Mouse (Mus musculus): ENCODE results near the gene Tsc1. TPM values are rescaled to one million over a fixed set of nuclear protein-coding genes. Genes with fewer than 3 reads are reported as not detected.

Gene Tsc1
- 16.4 and 17.9 TPM in 2 replicates for polyA plus RNA-seq (2014; fragmentation: Nextera tagmentation; extraction: Ambion mirVana)

GRCm38 (mm10) chr2:28640461-28641424 lies at the start of gene Tsc1:
Gene Tsc1 (plus strand): TSS chr2:28641228.
- 2% methylated on average over 39 of the region's 47 CpGs for WGBS
- H3K27me3 ChIP-seq (ENCODE audit: control insufficient read depth, insufficient read depth, low read length): no peaks in the 10 kb centered on the region
- H3K36me3 ChIP-seq (replicated peaks; ENCODE audit: control insufficient read depth, insufficient read depth, low read depth, low read length): no peaks in the 10 kb centered on the region
- peak within 1 kb of the TSS; percentile 85 for H3K9ac ChIP-seq (replicated peaks; ENCODE audit: low read length)
- H3K4me1 ChIP-seq (ENCODE audit: control insufficient read depth, insufficient read depth, low read length): peaks cover 3% of the 10 kb centered on the region; the same call in 1 of the 2 replicates
- ATAC-seq (replicated peaks; ENCODE audit: insufficient number of reproducible peaks, low FRiP score, low TSS enrichment, low read depth): peak; percentile 92
- peak within 1 kb of the TSS; percentile 71 for H3K27ac ChIP-seq (replicated peaks; ENCODE audit: low read depth, low read length)
- peak; percentile 98 for DNase-seq (ENCODE audit: low spot score)
- H3K4me3 ChIP-seq (ENCODE audit: low read depth, low read length): peak within 1 kb of the TSS; percentile 98
- no peaks in the 10 kb centered on the region for H3K9me3 ChIP-seq (replicated peaks; ENCODE audit: control insufficient read depth, low read length)
- H3K4me2 ChIP-seq (ENCODE audit: low read depth, low read length): peak within 1 kb of the TSS; percentile 84

DNA sequence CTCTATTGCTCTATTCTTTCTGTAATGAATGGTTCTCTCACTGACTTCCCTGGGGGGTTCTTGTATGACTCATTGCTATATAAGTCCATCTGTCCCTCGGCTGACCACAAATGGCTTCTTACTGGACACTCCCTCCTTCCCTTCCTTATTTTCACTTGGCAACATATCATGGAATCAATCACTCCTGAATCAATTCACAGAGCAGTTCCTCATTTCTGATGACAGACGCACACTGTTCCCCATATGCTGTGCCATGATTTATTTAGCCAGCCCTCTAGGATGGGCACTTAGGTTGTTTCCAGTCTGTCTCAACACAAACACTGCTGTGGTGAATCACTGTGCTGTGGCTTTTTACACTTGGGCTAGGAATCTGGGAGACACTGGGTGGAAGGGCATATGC lies 49.5 kb upstream of the Tsc1 start:
- DNase-seq (ENCODE audit: low spot score) (no peak), ATAC-seq (replicated peaks; ENCODE audit: insufficient number of reproducible peaks, low FRiP score, low TSS enrichment, low read depth) (no peak)
- Histone ChIP-seq H3K4me2 (ENCODE audit: low read depth, low read length) (no peak overlapping the region), H3K9ac (replicated peaks; ENCODE audit: low read length) (no peak overlapping the region), H3K4me1 (ENCODE audit: control insufficient read depth, insufficient read depth, low read length) (no peaks in the 10 kb centered on the region), H3K4me3 (ENCODE audit: low read depth, low read length) (no peak overlapping the region), H3K27ac (replicated peaks; ENCODE audit: low read depth, low read length) (no peak overlapping the region), H3K27me3 (ENCODE audit: control insufficient read depth, insufficient read depth, low read length) (no peaks in the 10 kb centered on the region), H3K36me3 (replicated peaks; ENCODE audit: control insufficient read depth, insufficient read depth, low read depth, low read length) (no peaks in the 10 kb centered on the region), H3K9me3 (replicated peaks; ENCODE audit: control insufficient read depth, low read length) (no peaks in the 10 kb centered on the region)
- WGBS: 76% methylated on average over 2 of the region's 2 CpGs

DNA sequence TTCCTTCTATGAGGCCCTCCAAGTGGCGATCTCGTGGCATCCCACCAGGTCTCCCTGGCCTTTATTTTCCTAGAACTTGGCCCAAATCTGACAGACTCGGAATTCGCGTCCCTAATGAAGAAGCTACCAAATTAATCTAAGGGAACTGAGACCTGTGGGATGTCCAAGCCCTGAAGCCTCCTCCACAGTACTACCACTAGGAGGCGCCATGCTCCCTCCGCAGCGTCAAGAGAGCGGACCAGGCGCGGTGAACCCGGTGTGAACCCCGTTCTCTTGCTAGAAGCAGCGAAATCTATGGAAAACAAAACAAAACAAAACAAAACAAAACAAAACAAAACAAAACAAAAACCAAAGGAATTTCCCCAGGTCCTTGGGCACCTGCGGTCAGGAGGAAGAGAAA lies 48.2 kb upstream of the Tsc1 start:
- ATAC-seq (replicated peaks; ENCODE audit: insufficient number of reproducible peaks, low FRiP score, low TSS enrichment, low read depth): no peak
- H3K9ac ChIP-seq (replicated peaks; ENCODE audit: low read length): no peak overlapping the region
- no peaks in the 10 kb centered on the region for H3K4me1 ChIP-seq (ENCODE audit: control insufficient read depth, insufficient read depth, low read length)
- peak; percentile 70 for DNase-seq (ENCODE audit: low spot score)
- no peaks in the 10 kb centered on the region for H3K27me3 ChIP-seq (ENCODE audit: control insufficient read depth, insufficient read depth, low read length)
- H3K36me3 ChIP-seq (replicated peaks; ENCODE audit: control insufficient read depth, insufficient read depth, low read depth, low read length): no peaks in the 10 kb centered on the region
- H3K9me3 ChIP-seq (replicated peaks; ENCODE audit: control insufficient read depth, low read length): no peaks in the 10 kb centered on the region
- no peak overlapping the region for H3K27ac ChIP-seq (replicated peaks; ENCODE audit: low read depth, low read length)
- H3K4me2 ChIP-seq (ENCODE audit: low read depth, low read length): no peak overlapping the region
- WGBS: 7% methylated on average over 15 of the region's 15 CpGs
- no peak overlapping the region for H3K4me3 ChIP-seq (ENCODE audit: low read depth, low read length)

DNA sequence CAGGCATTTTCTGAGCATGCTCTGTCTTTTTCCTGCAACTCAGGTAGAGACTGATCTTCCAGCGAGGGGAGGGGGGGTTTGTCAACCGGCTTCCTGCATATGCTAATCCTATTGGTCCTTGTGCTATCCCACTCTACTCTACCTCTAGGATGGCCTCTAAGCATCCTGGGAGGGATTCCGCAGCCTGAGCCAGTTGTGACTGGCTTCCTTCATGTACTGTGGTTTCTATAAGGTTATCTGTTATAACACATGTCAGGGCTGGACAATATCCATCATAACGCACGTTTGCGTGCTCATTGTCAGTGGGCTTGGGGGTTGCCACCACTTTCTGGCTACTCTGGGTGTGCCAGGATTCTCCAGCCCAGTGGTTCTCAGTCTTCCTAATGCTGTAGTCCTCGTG lies 45.0 kb upstream of the Tsc1 start:
- no peak for ATAC-seq (replicated peaks; ENCODE audit: insufficient number of reproducible peaks, low FRiP score, low TSS enrichment, low read depth)
- H3K9ac ChIP-seq (replicated peaks; ENCODE audit: low read length): no peak overlapping the region
- 81% methylated on average over 7 of the region's 7 CpGs for WGBS

GRCm38 (mm10) chr2:28596998-28597397 lies 44.0 kb upstream of the Tsc1 start:
- Histone ChIP-seq H3K27ac (replicated peaks; ENCODE audit: low read depth, low read length) (no peak overlapping the region), H3K4me2 (ENCODE audit: low read depth, low read length) (no peak overlapping the region), H3K4me3 (ENCODE audit: low read depth, low read length) (no peak overlapping the region), H3K4me1 (ENCODE audit: control insufficient read depth, insufficient read depth, low read length) (no peaks in the 10 kb centered on the region), H3K9me3 (replicated peaks; ENCODE audit: control insufficient read depth, low read length) (no peaks in the 10 kb centered on the region), H3K27me3 (ENCODE audit: control insufficient read depth, insufficient read depth, low read length) (no peaks in the 10 kb centered on the region), H3K9ac (replicated peaks; ENCODE audit: low read length) (no peak overlapping the region), H3K36me3 (replicated peaks; ENCODE audit: control insufficient read depth, insufficient read depth, low read depth, low read length) (no peaks in the 10 kb centered on the region)
- DNase-seq (ENCODE audit: low spot score): no peak
- WGBS: 87% methylated on average over 7 of the region's 7 CpGs
- ATAC-seq (replicated peaks; ENCODE audit: insufficient number of reproducible peaks, low FRiP score, low TSS enrichment, low read depth): no peak

More for the DNA sequence above, 45.0 kb upstream of the Tsc1 start:
- Histone ChIP-seq H3K36me3 (replicated peaks; ENCODE audit: control insufficient read depth, insufficient read depth, low read depth, low read length) (no peaks in the 10 kb centered on the region), H3K27ac (replicated peaks; ENCODE audit: low read depth, low read length) (no peak overlapping the region), H3K4me1 (ENCODE audit: control insufficient read depth, insufficient read depth, low read length) (no peaks in the 10 kb centered on the region), H3K9me3 (replicated peaks; ENCODE audit: control insufficient read depth, low read length) (no peaks in the 10 kb centered on the region), H3K4me2 (ENCODE audit: low read depth, low read length) (no peak overlapping the region), H3K4me3 (ENCODE audit: low read depth, low read length) (no peak overlapping the region), H3K27me3 (ENCODE audit: control insufficient read depth, insufficient read depth, low read length) (no peaks in the 10 kb centered on the region)
- DNase-seq (ENCODE audit: low spot score): no peak

- no peaks in the 10 kb centered on the region for H3K4me1 ChIP-seq (ENCODE audit: control insufficient read depth, insufficient read depth, low read length)
- DNase-seq (ENCODE audit: low spot score): no peak
- no peaks in the 10 kb centered on the region for H3K36me3 ChIP-seq (replicated peaks; ENCODE audit: control insufficient read depth, insufficient read depth, low read depth, low read length)
- WGBS: 76% methylated on average over 7 of the region's 7 CpGs
- no peak overlapping the region for H3K9ac ChIP-seq (replicated peaks; ENCODE audit: low read length)
- H3K27me3 ChIP-seq (ENCODE audit: control insufficient read depth, insufficient read depth, low read length): no peaks in the 10 kb centered on the region
- H3K27ac ChIP-seq (replicated peaks; ENCODE audit: low read depth, low read length): no peak overlapping the region
- no peak overlapping the region for H3K4me3 ChIP-seq (ENCODE audit: low read depth, low read length)
- no peaks in the 10 kb centered on the region for H3K9me3 ChIP-seq (replicated peaks; ENCODE audit: control insufficient read depth, low read length)
- H3K4me2 ChIP-seq (ENCODE audit: low read depth, low read length): no peak overlapping the region
- ATAC-seq (replicated peaks; ENCODE audit: insufficient number of reproducible peaks, low FRiP score, low TSS enrichment, low read depth): 0 out of 2 replicates have a peak, but pooled peaks have one; percentile 63
Observed at GRCm38 (mm10) chr2:28597733-28598547, 43.1 kb upstream of the Tsc1 start.

DNA sequence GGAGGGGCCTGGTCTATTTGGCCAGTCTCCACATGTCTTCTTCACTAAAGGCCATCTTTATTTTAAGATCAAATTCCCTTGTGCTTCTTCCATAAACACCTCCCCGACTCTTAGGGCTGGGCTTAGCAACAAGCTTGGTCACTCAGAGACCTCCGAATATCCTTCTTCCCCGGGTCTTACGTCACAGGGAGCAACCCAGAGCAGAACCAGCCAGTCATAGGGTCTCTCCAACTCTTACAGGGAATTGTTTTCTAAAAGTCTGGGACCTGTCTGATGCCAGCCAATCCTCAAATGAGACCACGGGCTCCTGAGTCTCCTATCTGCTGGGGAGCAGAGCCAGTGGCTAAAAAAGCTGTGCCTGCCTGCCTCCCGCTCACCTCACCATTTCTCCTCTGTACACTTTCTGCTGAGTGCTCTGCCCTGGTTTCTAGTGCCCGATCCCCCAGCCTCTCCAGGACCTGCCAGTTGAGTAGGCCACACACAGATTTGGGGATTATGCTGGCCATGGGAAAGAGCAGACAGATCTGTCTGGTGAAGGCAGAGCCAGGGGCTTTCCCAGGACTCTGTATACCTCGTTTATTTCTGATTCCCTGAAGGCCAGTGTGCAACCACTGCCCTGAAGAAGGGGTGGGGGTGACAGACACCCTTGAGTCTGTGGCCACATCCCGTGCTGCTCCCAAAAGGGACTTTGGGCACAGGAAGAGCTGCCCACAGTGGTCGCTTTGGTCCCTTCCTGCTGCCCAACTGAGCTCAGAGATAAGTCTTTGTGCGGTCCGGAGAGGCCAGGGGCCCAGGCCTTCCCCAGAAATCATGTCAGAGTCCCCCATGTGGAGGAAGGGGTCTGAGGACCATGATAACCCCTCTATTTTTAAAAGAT lies 42.1 kb upstream of the Tsc1 start:
- Histone ChIP-seq H3K4me1 (ENCODE audit: control insufficient read depth, insufficient read depth, low read length) (no peaks in the 10 kb centered on the region), H3K4me3 (ENCODE audit: low read depth, low read length) (no peak overlapping the region), H3K36me3 (replicated peaks; ENCODE audit: control insufficient read depth, insufficient read depth, low read depth, low read length) (no peaks in the 10 kb centered on the region), H3K27ac (replicated peaks; ENCODE audit: low read depth, low read length) (no peak overlapping the region), H3K27me3 (ENCODE audit: control insufficient read depth, insufficient read depth, low read length) (no peaks in the 10 kb centered on the region), H3K9ac (replicated peaks; ENCODE audit: low read length) (no peak overlapping the region), H3K9me3 (replicated peaks; ENCODE audit: control insufficient read depth, low read length) (no peaks in the 10 kb centered on the region), H3K4me2 (ENCODE audit: low read depth, low read length) (no peak overlapping the region)
- ATAC-seq (replicated peaks; ENCODE audit: insufficient number of reproducible peaks, low FRiP score, low TSS enrichment, low read depth) (no peak), DNase-seq (ENCODE audit: low spot score) (no peak)
- WGBS: 63% methylated on average over 12 of the region's 12 CpGs
